Mouse (Mus musculus) heart, embryonic 13.5 days (tissue): Measurements from ENCODE around the gene Hspb8. TPM values are rescaled to one million over a fixed set of nuclear protein-coding genes. Genes with fewer than 3 reads are reported as not detected.

Source experiments
- ATAC-seq: fragments of 200-750 bp; cut with Nextera tagmentation; 2 replicates; pipeline ENCODE4 v1.8.0; 2017; ENCODE audit warnings: moderate TSS enrichment; ENCODE audit not compliant: insufficient number of reproducible peaks, low FRiP score, low TSS enrichment; ENCODE audit errors: extremely low read depth
- H3K27ac ChIP-seq: fragments of 300-500 bp; sonication (generic); replicated peaks from 2 replicates; pipeline ENCODE4 v1.5.1; 2015; ENCODE audit warnings: moderate library complexity, mild to moderate bottlenecking, inconsistent platforms
- H3K27me3 ChIP-seq: fragments of 300-500 bp; sonication (generic); replicated peaks from 2 replicates; pipeline ENCODE4 v1.6.1; 2015; ENCODE audit warnings: mild to moderate bottlenecking, inconsistent platforms
- H3K36me3 ChIP-seq: fragments of 300-500 bp; sonication (generic); 2 replicates; pipeline ENCODE4 v1.6.1; 2015; ENCODE audit warnings: mild to moderate bottlenecking, inconsistent platforms
- H3K4me1 ChIP-seq: fragments of 300-500 bp; sonication (generic); 2 replicates; pipeline ENCODE4 v1.6.1; 2015; ENCODE audit warnings: inconsistent platforms
- H3K4me2 ChIP-seq: fragments of 300-500 bp; sonication (generic); 2 replicates; pipeline ENCODE4 v1.6.1; 2015; ENCODE audit warnings: inconsistent platforms, mild to moderate bottlenecking, moderate library complexity
- H3K4me3 ChIP-seq: fragments of 300-500 bp; sonication (generic); 2 replicates; pipeline ENCODE4 v1.5.1; 2015; ENCODE audit warnings: moderate library complexity, mild to moderate bottlenecking, inconsistent platforms
- H3K9ac ChIP-seq: fragments of 300-500 bp; sonication (generic); 2 replicates; pipeline ENCODE4 v1.6.1; 2015; ENCODE audit warnings: inconsistent platforms, mild to moderate bottlenecking, moderate library complexity
- H3K9me3 ChIP-seq: fragments of 300-500 bp; sonication (generic); 2 replicates; pipeline ENCODE4 v1.6.1; 2016; ENCODE audit warnings: inconsistent platforms
- WGBS: fragments of 180-500 bp; shearing (Covaris S2); methylation state at CpG from one replicate; pipeline ENCODE4 v1.1.7; 2015; ENCODE audit warnings: mixed read lengths; 5-methylcytosine and 5-hydroxymethylcytosine counted together
- polyA plus RNA-seq: library from polyadenylated mRNA; unstranded; fragments of >200 nt; fragmentation: Nextera tagmentation; extraction: Ambion mirVana; gene quantifications from 2 replicates; pipeline ENCODE4 v1.2.1, GENCODE M21; 2015

Gene Hspb8
- polyA plus RNA-seq, 1 experiment from 2014 or later = 30.6 TPM

DNA sequence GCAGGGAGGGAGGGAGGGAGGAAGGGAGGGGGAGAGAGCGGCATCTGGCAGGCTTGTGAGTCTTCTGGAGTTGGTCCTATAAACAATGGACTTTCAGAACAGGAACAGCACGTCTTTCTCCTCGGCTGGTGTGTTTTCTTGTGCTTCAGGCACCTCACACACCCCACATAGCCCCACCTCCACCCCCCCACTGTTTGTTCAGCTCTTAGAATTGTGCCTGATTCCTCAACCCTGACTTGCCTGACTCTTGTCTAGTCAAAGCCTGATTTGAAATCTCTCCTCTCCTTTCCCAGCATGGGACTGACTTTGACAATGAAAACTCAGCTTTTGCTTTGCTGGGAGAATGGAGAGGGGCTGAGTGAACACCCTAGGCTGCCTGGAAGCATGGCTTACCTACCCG, 15.3 kb downstream of the Hspb8 start:
- H3K9me3 ChIP-seq = no peaks in the 10 kb centered on the region
- H3K36me3 ChIP-seq = peaks cover 35% of the 10 kb centered on the region
- H3K27me3 ChIP-seq = no peaks in the 10 kb centered on the region
- peak overlapping the region; percentile 66 for H3K27ac ChIP-seq
- no peak overlapping the region; the same call in 1 of the 2 replicates for H3K9ac ChIP-seq
- ATAC-seq = no peak
- no peak overlapping the region for H3K4me2 ChIP-seq
- WGBS = 40% methylated on average over 4 of the region's 4 CpGs
- H3K4me3 ChIP-seq = no peak overlapping the region
- H3K4me1 ChIP-seq = peaks cover 45% of the 10 kb centered on the region

DNA sequence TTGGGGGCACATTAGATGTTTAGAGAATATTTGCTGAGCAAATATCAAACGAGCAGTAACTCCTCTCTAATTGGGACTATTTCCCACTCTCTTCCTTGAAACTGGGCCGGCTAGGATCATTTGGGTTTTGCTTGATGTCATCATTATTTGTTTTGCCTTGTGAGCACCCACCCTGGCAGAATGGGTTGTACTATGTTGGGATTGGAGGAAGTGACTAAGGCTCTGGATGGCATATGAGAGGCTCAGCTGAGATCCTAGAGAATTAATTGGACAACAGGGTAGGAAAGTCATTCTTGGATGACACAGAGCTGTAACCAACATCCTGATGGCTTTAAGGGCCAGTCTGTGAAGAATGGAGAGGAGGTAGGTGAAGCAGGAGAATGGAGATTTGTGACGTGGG, 16.2 kb downstream of the Hspb8 start:
- H3K4me2 ChIP-seq = no peak overlapping the region
- H3K4me1 ChIP-seq = peaks cover 41% of the 10 kb centered on the region
- no peaks in the 10 kb centered on the region for H3K27me3 ChIP-seq
- no peak overlapping the region for H3K4me3 ChIP-seq
- 77% methylated on average over 3 of the region's 3 CpGs for WGBS
- no peak overlapping the region for H3K27ac ChIP-seq
- no peak for ATAC-seq
- peaks cover 28% of the 10 kb centered on the region for H3K36me3 ChIP-seq
- no peak overlapping the region for H3K9ac ChIP-seq
- H3K9me3 ChIP-seq = no peaks in the 10 kb centered on the region

DNA sequence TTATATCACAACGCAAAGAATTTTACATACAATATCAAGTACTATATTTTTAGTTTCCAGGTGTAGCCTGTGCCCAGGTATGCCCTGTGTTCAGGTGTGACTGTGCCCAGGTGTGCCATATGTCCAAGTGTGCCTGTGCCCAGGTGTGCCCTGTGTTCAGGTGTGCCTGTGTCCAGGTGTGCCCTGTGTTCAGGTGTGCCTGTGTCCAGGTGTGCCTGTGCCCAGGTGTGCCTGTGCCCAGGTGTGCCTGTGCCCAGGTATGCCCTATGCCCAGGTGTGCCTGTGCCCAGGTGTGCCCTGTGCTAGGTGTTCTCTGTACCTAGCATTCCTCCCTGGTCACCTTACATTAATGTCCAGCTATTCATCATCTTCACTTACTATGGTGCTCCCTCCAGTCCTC, 16.7 kb downstream of the Hspb8 start:
- no peak for ATAC-seq
- H3K9me3 ChIP-seq = no peaks in the 10 kb centered on the region
- no peak overlapping the region for H3K27ac ChIP-seq
- H3K9ac ChIP-seq = no peak overlapping the region
- WGBS = 96% methylated on average over 1 of the region's 1 CpGs
- no peak overlapping the region for H3K4me3 ChIP-seq
- H3K36me3 ChIP-seq = peaks cover 23% of the 10 kb centered on the region
- peaks cover 35% of the 10 kb centered on the region for H3K4me1 ChIP-seq
- H3K4me2 ChIP-seq = no peak overlapping the region
- no peaks in the 10 kb centered on the region for H3K27me3 ChIP-seq

GRCm38 (mm10) chr5:116404063-116404462, 18.6 kb downstream of the Hspb8 start:
- Histone ChIP-seq H3K36me3 (peaks cover 17% of the 10 kb centered on the region), H3K4me2 (no peak overlapping the region), H3K27me3 (no peaks in the 10 kb centered on the region), H3K4me1 (peaks cover 17% of the 10 kb centered on the region), H3K9ac (no peak overlapping the region), H3K4me3 (no peak overlapping the region), H3K9me3 (no peaks in the 10 kb centered on the region), H3K27ac (no peak overlapping the region)
- ATAC-seq = no peak
- WGBS = 81% methylated on average over 2 of the region's 2 CpGs

- H3K4me1 ChIP-seq = peaks cover 8% of the 10 kb centered on the region
- H3K27ac ChIP-seq = no peak overlapping the region
- WGBS = 82% methylated on average over 3 of the region's 3 CpGs
- H3K9me3 ChIP-seq = no peaks in the 10 kb centered on the region
- H3K36me3 ChIP-seq = no peaks in the 10 kb centered on the region
- no peak overlapping the region for H3K9ac ChIP-seq
- no peak overlapping the region for H3K4me2 ChIP-seq
- no peak overlapping the region for H3K4me3 ChIP-seq
- ATAC-seq = no peak
- H3K27me3 ChIP-seq = no peaks in the 10 kb centered on the region
These were observed 21.9 kb downstream of the Hspb8 start for GRCm38 (mm10) chr5:116400801-116401200.

DNA sequence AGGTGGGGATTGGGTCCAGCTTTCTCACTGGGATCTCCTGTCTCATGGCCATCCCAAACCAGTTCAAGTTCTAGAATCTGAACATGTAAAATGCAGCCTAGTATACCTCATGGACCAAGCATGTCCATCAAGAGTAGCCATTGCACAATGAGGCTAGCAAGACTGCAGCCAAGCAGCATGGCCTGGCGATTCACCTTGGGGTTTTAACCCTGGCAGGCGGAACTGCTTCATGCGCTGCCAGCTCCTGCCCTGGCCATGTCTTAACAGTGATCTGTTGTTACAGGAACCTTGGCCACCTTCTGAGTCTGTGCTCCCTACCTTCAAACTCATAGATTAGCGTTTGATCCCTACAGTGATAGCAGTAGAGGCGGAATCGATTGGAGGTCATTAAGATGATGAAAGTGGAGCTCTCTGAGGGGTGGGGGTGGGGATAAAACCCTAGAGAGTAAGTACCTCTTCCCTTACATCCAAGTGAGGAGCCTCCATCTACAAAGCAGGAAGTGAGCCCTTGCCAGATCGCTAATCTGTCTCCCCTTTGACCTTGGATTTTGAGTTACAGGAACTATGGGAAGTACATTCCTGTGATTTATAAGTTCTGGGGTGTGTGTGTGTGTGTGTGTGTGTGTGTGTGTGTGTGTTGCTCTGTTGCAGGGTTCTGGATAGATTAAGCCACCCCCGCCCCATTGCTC, 22.5 kb downstream of the Hspb8 start:
- WGBS = 68% methylated on average over 8 of the region's 8 CpGs
- Histone ChIP-seq H3K9me3 (no peaks in the 10 kb centered on the region), H3K9ac (no peak overlapping the region), H3K36me3 (no peaks in the 10 kb centered on the region), H3K4me3 (no peak overlapping the region), H3K4me1 (peaks cover 11% of the 10 kb centered on the region), H3K27ac (no peak overlapping the region), H3K27me3 (no peaks in the 10 kb centered on the region), H3K4me2 (no peak overlapping the region)
- no peak for ATAC-seq

DNA sequence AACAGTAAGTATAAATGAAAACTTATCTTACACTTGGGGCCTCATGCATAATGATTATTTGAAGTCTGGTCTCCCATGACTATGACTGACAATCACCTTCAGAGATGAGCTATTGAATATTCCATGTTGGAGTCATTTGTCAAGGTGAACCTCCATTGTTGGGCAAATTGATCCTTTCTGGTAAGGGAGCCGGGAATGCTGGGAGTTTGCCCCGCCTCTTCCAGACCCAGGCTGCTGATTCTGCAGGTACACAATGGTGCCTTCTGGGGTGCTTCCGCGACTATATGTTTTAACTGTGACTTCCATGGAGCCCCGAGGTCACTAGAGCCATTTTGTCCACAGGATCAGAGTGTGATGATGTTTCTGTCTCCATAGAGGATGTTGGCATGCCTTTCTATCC, 26.6 kb downstream of the Hspb8 start:
- ATAC-seq = no peak
- Histone ChIP-seq H3K4me3 (no peak overlapping the region), H3K9me3 (no peaks in the 10 kb centered on the region), H3K27ac (no peak overlapping the region), H3K4me1 (peaks cover 15% of the 10 kb centered on the region), H3K4me2 (no peak overlapping the region), H3K27me3 (peaks cover 7% of the 10 kb centered on the region; the same call in 1 of the 2 replicates), H3K9ac (no peak overlapping the region), H3K36me3 (no peaks in the 10 kb centered on the region)
- 71% methylated on average over 5 of the region's 5 CpGs for WGBS

GRCm38 (mm10) chr5:116392603-116393002, 30.1 kb downstream of the Hspb8 start:
- H3K27ac ChIP-seq = no peak overlapping the region
- peaks cover 7% of the 10 kb centered on the region; the same call in 1 of the 2 replicates for H3K27me3 ChIP-seq
- no peaks in the 10 kb centered on the region for H3K9me3 ChIP-seq
- no peak overlapping the region for H3K4me3 ChIP-seq
- no peaks in the 10 kb centered on the region for H3K36me3 ChIP-seq
- no peak overlapping the region for H3K4me2 ChIP-seq
- WGBS = 62% methylated on average over 9 of the region's 9 CpGs
- H3K9ac ChIP-seq = no peak overlapping the region
- no peak for ATAC-seq
- H3K4me1 ChIP-seq = peaks cover 32% of the 10 kb centered on the region

DNA sequence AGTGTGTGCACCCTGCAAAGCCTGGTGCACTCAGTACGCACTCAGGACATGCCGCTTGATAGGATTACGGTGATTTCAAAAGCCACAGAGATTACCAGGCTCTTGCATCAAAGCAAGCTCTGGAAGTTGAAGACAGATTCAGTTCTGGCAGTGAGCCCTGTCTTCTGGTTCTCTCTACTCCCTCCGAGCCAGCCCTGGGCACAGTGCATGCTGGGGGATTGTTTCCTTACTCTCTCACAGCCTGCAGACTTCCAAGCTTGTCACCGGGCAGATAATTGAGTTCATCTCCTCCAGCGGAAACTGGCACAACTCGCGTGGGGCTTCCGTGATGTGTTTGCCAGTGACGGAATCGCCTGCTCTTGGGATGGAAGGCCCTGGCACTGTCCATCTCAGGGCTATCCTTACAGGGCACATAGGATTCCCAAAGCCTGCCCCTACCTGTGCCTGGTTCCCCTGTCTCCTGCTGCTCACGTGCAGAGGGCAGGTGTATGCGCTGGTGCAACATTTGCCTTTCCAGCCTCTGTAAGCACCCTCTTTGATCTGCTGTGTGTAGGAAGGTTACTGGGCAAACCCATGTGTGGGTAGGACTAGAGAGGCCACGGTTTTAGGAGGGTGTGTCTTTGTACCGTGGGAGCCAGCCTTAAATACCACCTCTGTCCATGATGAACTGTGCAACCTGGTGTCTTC, 32.7 kb downstream of the Hspb8 start:
- 30% methylated on average over 15 of the region's 15 CpGs for WGBS
- Histone ChIP-seq H3K36me3 (no peaks in the 10 kb centered on the region), H3K9ac (peak overlapping the region; percentile 33), H3K9me3 (no peaks in the 10 kb centered on the region), H3K4me1 (peaks cover 20% of the 10 kb centered on the region), H3K27ac (peak overlapping the region; percentile 37; the same call in 1 of the 2 replicates), H3K4me2 (peak overlapping the region; percentile 38), H3K4me3 (no peak overlapping the region), H3K27me3 (peaks cover 7% of the 10 kb centered on the region; the same call in 1 of the 2 replicates)
- ATAC-seq = 0 out of 2 replicates have a peak, but pooled peaks have one; percentile 38

DNA sequence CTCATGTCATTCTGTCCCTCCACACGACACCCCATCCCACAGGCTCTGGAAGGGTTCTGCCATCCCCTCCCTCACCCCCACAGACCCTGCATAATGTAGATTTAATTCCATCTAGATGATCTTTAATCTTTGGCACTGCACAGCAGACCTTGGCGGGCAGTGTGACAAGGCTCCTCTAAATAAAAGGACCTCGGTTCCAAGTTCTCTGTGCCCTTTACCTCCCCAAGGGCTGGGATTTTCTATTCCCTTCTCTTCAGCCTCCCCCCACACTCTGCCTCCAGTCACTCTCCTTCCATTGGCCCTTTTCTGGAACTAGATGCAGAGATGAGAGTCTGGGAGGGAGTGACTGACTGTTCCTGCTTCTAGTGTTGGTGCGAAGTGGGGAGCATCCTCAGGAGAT, 33.3 kb downstream of the Hspb8 start:
- ATAC-seq = no peak
- Histone ChIP-seq H3K27ac (peak overlapping the region; percentile 37; the same call in 1 of the 2 replicates), H3K36me3 (no peaks in the 10 kb centered on the region), H3K4me1 (peaks cover 17% of the 10 kb centered on the region), H3K9me3 (no peaks in the 10 kb centered on the region), H3K9ac (no peak overlapping the region; the same call in 1 of the 2 replicates), H3K4me3 (no peak overlapping the region), H3K4me2 (peak overlapping the region; percentile 38; the same call in 1 of the 2 replicates), H3K27me3 (peaks cover 7% of the 10 kb centered on the region; the same call in 1 of the 2 replicates)
- 63% methylated on average over 4 of the region's 4 CpGs for WGBS

GRCm38 (mm10) chr5:116387302-116387935, 35.2 kb downstream of the Hspb8 start:
- Histone ChIP-seq H3K36me3 (no peaks in the 10 kb centered on the region), H3K27ac (no peak overlapping the region), H3K9me3 (0 out of 2 replicates have a peak, but pooled peaks cover 3% of the 10 kb centered on the region), H3K4me3 (no peak overlapping the region), H3K4me2 (no peak overlapping the region), H3K9ac (no peak overlapping the region), H3K4me1 (peaks cover 17% of the 10 kb centered on the region), H3K27me3 (no peaks in the 10 kb centered on the region)
- no peak for ATAC-seq
- 69% methylated on average over 9 of the region's 9 CpGs for WGBS
